Mouse (Mus musculus): ENCODE measurements around the gene Ppil4. TPM values are rescaled to one million over a fixed set of nuclear protein-coding genes. Genes with fewer than 3 reads are reported as not detected.

The Ppil4 gene
- polyA plus RNA-seq, 1 experiment, result 0.38 TPM

DNA sequence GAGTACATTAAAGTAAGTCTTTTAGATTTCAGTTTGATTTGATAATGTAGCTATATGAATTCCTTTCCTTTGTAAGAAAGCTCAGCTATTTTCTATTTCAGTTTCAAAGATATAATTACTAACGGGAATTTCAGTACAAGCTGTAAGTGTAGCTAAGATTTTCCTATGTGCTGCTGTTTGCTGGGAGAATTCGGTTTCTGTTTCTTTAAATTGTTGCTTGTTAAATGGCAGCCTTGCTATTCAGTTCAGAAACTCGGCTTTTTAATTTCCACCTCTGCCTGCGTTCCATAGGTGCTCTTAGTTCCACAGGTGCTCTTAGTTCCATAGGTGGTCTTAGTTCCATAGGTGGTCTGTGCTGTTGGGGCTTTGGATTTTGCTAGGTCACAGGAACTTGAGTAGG is 26.5 kb downstream of the Ppil4 start:
- H3K36me3 ChIP-seq (ENCODE audit: control insufficient read depth), result peaks cover 89% of the 10 kb centered on the region
- no peaks in the 10 kb centered on the region for H3K27me3 ChIP-seq (ENCODE audit: control insufficient read depth)
- H3K9me3 ChIP-seq (ENCODE audit: control insufficient read depth, low read length), result no peaks in the 10 kb centered on the region
- no peak overlapping the region for H3K4me3 ChIP-seq (replicated peaks)
- TF ChIP-seq GATA1 (IDR thresholded peaks at IDR 0.05; ENCODE audit: low read length), result no peak
- no peak for TF ChIP-seq TAL1 (IDR thresholded peaks at IDR 0.05; ENCODE audit: low read length)
- no peaks in the 10 kb centered on the region for H3K4me1 ChIP-seq (ENCODE audit: control insufficient read depth)

DNA sequence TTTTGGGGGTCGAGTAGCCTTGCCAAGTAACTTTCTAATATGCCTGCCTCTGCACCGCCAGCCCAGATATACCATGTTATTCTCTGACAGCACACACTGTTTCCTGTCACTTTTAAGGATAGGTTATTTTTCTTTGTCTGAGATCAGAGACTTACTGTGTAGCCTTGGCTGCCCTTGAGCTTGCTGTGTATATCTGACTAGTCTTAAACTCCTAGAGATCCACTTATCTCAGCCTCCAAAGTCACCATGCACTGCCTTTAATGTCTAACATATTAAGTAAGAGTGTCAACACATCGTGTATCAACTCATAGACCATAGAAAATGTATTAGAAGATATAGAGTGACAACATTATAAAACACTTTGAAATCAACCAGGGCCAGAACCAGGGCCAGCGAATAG is 26.9 kb downstream of the Ppil4 start:
- Histone ChIP-seq H3K27me3 (ENCODE audit: control insufficient read depth) (no peaks in the 10 kb centered on the region), H3K9me3 (ENCODE audit: control insufficient read depth, low read length) (no peaks in the 10 kb centered on the region), H3K4me3 (replicated peaks) (no peak overlapping the region), H3K36me3 (ENCODE audit: control insufficient read depth) (peaks cover 84% of the 10 kb centered on the region), H3K4me1 (ENCODE audit: control insufficient read depth) (no peaks in the 10 kb centered on the region)
- TF ChIP-seq GATA1 (IDR thresholded peaks at IDR 0.05; ENCODE audit: low read length) (no peak), TAL1 (IDR thresholded peaks at IDR 0.05; ENCODE audit: low read length) (no peak)

DNA sequence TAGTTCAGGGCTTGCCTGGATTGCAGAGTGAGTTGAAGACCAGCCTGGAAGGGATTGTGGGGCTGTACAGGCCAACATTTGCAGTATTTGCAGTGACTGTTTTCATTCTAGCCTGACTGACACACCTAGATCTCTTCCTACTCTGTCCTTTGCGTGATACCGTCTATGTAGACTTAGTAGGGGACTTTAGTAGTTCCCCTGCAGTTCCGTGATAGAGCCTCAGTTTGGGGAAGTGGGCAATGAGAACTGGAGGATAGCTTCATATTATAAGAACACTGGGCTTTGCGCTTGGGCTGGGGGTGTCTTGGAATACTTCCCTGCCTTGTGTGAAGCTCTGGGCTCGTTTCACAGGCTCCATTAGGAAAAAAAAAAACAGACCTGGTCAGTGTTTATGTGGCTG is 27.5 kb downstream of the Ppil4 start:
- H3K9me3 ChIP-seq (ENCODE audit: control insufficient read depth, low read length), result no peaks in the 10 kb centered on the region
- H3K27me3 ChIP-seq (ENCODE audit: control insufficient read depth), result no peaks in the 10 kb centered on the region
- peaks cover 80% of the 10 kb centered on the region for H3K36me3 ChIP-seq (ENCODE audit: control insufficient read depth)
- H3K4me3 ChIP-seq (replicated peaks), result no peak overlapping the region
- no peak for TF ChIP-seq GATA1 (IDR thresholded peaks at IDR 0.05; ENCODE audit: low read length)
- no peak for TF ChIP-seq TAL1 (IDR thresholded peaks at IDR 0.05; ENCODE audit: low read length)
- no peaks in the 10 kb centered on the region for H3K4me1 ChIP-seq (ENCODE audit: control insufficient read depth)

DNA sequence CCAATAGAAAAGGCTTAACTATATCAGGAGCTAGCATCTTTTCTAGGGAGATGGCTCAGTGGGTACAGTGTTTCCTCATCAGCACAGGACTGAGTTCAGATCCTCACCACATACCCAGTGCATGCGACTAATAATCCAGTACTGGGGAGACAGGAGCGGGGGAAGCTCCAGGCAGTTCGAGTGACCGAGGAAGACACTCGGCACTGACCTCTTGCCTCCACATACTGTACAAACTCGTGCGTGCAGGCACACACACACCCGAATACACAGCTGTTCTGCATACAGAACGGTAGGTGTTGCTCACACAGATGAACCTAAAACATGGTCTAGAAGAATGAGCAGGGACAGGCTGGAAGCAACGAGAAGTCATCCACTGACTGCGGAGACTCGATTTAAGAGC is 29.3 kb downstream of the Ppil4 start:
- no peaks in the 10 kb centered on the region for H3K9me3 ChIP-seq (ENCODE audit: control insufficient read depth, low read length)
- no peak for TF ChIP-seq GATA1 (IDR thresholded peaks at IDR 0.05; ENCODE audit: low read length)
- TF ChIP-seq TAL1 (IDR thresholded peaks at IDR 0.05; ENCODE audit: low read length), result no peak
- H3K4me1 ChIP-seq (ENCODE audit: control insufficient read depth), result no peaks in the 10 kb centered on the region
- H3K4me3 ChIP-seq (replicated peaks), result no peak overlapping the region
- no peaks in the 10 kb centered on the region for H3K27me3 ChIP-seq (ENCODE audit: control insufficient read depth)
- H3K36me3 ChIP-seq (ENCODE audit: control insufficient read depth), result peaks cover 63% of the 10 kb centered on the region

DNA sequence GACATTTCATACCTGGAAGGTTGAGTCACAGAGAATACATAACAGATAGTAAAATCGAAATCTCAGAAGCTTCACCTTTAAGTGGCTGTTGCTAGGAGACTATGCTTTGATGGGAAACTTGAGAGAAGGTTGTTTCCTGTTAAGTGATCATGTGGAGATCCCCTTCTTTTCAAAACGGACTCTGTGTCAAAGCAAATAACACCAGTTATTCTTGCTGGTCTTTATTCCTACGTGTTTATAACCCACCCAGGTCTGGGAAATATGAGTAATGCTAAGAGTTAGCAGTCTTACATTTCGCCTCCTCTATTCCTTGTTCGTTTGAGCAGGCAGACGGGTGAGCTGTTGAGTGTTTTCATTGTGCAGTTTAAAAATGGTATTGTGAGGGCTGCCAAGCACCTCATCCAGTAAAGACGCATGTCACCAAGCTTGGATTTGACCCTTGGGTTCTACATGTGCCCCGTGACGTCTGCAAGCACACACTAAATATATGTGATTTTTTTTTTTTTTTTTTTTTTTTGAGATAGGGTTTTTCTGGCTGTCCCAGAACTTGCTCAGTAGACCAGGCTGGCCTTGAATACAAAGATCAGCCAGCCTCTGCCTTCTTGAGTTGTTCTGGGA is 32.1 kb downstream of the Ppil4 start:
- TF ChIP-seq GATA1 (IDR thresholded peaks at IDR 0.05; ENCODE audit: low read length) (no peak), TAL1 (IDR thresholded peaks at IDR 0.05; ENCODE audit: low read length) (no peak)
- H3K4me1 ChIP-seq (ENCODE audit: control insufficient read depth), result no peaks in the 10 kb centered on the region
- no peak overlapping the region for H3K4me3 ChIP-seq (replicated peaks)
- H3K9me3 ChIP-seq (ENCODE audit: control insufficient read depth, low read length), result no peaks in the 10 kb centered on the region
- peaks cover 36% of the 10 kb centered on the region for H3K36me3 ChIP-seq (ENCODE audit: control insufficient read depth)
- no peaks in the 10 kb centered on the region for H3K27me3 ChIP-seq (ENCODE audit: control insufficient read depth)

DNA sequence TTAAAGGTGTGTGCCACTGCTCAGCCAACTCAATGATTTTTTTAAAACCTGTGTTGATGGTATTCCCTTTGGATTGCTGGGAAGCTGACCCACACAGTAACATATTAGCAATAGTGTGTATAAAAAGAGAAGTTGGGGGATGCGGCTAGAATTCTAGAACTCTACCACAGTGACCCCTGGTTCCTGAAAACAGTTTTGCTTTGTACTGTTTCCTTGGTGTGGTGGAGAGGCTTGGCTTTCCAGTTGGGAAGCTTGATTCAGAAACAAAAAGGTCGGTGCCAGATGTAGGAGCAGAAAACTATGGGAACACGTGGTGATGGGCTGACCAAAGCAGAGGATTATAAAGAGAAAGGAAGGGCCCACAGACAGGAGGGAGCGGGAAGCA is 32.6 kb downstream of the Ppil4 start:
- Histone ChIP-seq H3K27me3 (ENCODE audit: control insufficient read depth) (no peaks in the 10 kb centered on the region; the same call in 1 of the 2 replicates), H3K4me1 (ENCODE audit: control insufficient read depth) (no peaks in the 10 kb centered on the region), H3K9me3 (ENCODE audit: control insufficient read depth, low read length) (no peaks in the 10 kb centered on the region), H3K4me3 (replicated peaks) (no peak overlapping the region), H3K36me3 (ENCODE audit: control insufficient read depth) (peaks cover 31% of the 10 kb centered on the region)
- TF ChIP-seq TAL1 (IDR thresholded peaks at IDR 0.05; ENCODE audit: low read length) (no peak), GATA1 (IDR thresholded peaks at IDR 0.05; ENCODE audit: low read length) (no peak)

DNA sequence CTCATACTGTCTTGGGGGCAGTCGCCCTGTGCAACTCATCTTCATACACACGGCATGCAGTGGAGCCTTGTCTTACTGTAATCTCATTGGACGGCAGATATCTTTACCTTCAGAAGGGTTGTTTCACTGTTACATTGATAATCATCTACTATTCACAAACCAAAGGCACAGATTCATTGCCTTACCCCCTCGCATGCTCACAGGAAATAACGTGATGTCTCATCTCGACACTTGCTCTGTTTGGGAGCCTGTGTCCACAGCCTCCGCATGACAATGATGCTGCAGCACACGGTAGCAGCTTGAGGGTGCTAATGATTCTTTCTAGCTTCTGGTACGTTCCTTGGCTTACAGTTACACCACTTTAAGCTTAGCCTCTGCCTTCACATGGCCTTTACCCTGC is 33.4 kb downstream of the Ppil4 start:
- TF ChIP-seq GATA1 (IDR thresholded peaks at IDR 0.05; ENCODE audit: low read length) (no peak), TAL1 (IDR thresholded peaks at IDR 0.05; ENCODE audit: low read length) (no peak)
- Histone ChIP-seq H3K4me3 (replicated peaks) (no peak overlapping the region), H3K27me3 (ENCODE audit: control insufficient read depth) (no peaks in the 10 kb centered on the region; the same call in 1 of the 2 replicates), H3K4me1 (ENCODE audit: control insufficient read depth) (no peaks in the 10 kb centered on the region), H3K9me3 (ENCODE audit: control insufficient read depth, low read length) (no peaks in the 10 kb centered on the region), H3K36me3 (ENCODE audit: control insufficient read depth) (peaks cover 23% of the 10 kb centered on the region)

DNA sequence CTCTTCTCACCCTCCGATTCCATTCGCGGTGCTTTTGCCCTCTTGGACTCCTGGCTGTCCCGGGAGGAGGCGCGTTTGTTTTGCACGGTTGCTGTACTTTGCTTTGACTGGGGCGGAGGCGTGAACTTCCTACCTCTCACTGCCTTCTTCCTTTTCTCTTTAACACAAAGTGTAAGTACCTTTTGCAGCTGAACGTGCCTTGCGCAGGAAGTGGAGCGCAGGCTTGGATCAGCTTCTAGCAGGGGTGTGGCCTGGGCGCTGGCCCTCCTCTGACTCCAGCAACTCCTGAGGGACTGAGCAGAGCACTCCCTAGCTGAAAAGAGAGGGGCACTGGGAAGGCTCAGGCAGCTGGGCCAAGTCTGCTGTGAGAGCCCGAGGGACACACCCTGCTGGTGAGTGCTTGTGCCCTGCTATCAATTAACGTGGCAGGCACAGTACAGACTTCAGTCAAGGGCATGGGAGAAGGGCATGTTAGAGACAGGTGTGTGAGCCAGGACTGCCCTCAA is 39.5 kb downstream of the Ppil4 start, which contains the start of gene Zc3h12d:
Gene Zc3h12d, plus strand, starts transcription at position 300 of the 506 bp plus-strand sequence.
- TF ChIP-seq TAL1 (IDR thresholded peaks at IDR 0.05; ENCODE audit: low read length) (no peak), GATA1 (IDR thresholded peaks at IDR 0.05; ENCODE audit: low read length) (no peak)
- no peak within 1 kb of the TSS for H3K4me3 ChIP-seq (replicated peaks)

DNA sequence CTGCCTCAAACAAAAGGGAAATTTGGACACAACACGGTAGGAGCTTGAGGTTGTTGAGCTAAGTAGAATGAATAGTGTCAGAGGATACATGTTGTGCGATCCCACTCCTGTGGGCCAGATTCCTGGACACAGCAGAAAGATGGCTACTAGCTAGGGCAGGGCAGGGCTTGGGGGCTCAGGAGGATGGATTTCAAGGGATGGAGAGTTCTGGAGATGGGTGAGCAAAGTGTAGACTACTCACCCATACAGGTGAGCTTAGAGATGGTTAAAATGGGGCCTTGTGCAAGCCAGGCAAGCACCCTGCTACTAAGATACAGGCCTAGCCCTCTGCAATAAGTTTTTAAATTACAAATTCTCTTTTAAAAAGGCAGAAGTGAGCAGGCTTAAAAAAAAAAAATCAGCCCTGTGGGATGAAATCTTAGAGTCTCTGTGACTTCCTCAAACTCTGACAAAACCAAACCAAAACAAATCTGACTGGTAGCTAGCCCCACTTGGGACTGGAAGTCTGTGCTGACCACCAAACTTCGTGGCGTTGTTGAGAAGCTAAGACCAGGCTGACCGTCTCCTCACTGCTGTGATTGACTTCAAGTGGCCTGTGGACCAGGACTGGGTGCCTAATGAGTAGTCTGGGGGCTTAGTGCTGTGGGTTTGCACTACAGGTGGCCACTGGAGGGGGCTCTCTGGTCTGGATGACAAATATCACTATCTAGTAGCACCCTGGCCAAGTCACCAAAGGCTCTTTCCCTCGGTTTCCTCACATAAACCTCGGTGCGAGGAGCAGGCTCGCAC is 40.9 kb downstream of the Ppil4 start:
- no peaks in the 10 kb centered on the region; the same call in 1 of the 2 replicates for H3K27me3 ChIP-seq (ENCODE audit: control insufficient read depth)
- no peaks in the 10 kb centered on the region for H3K9me3 ChIP-seq (ENCODE audit: control insufficient read depth, low read length)
- H3K4me3 ChIP-seq (replicated peaks), result no peak overlapping the region
- H3K36me3 ChIP-seq (ENCODE audit: control insufficient read depth), result no peaks in the 10 kb centered on the region
- TF ChIP-seq TAL1 (IDR thresholded peaks at IDR 0.05; ENCODE audit: low read length), result no peak
- no peak for TF ChIP-seq GATA1 (IDR thresholded peaks at IDR 0.05; ENCODE audit: low read length)
- H3K4me1 ChIP-seq (ENCODE audit: control insufficient read depth), result peaks cover 2% of the 10 kb centered on the region; the same call in 1 of the 2 replicates

More for the DNA sequence above, 39.5 kb downstream of the Ppil4 start, which contains the start of gene Zc3h12d:
- Histone ChIP-seq H3K9me3 (ENCODE audit: control insufficient read depth, low read length) (no peaks in the 10 kb centered on the region), H3K27me3 (ENCODE audit: control insufficient read depth) (no peaks in the 10 kb centered on the region; the same call in 1 of the 2 replicates), H3K36me3 (ENCODE audit: control insufficient read depth) (no peaks in the 10 kb centered on the region), H3K4me1 (ENCODE audit: control insufficient read depth) (peaks cover 2% of the 10 kb centered on the region; the same call in 1 of the 2 replicates)
